Mouse (Mus musculus): ENCODE results near the gene Pear1. TPM values are rescaled to one million over a fixed set of nuclear protein-coding genes. Genes with fewer than 3 reads are reported as not detected.

Gene Pear1
- polyA plus RNA-seq, 2 experiments from 2014 or later: 57.3 to 93.7 TPM

GRCm38 (mm10) chr3:87765091-87765490, 59.0 kb downstream of the Pear1 start:
- peak; percentile 88 for ATAC-seq

GRCm38 (mm10) chr3:87764506-87764905, 59.6 kb downstream of the Pear1 start:
- ATAC-seq: no peak

GRCm38 (mm10) chr3:87763683-87764289, 60.3 kb downstream of the Pear1 start:
- no peak for ATAC-seq

GRCm38 (mm10) chr3:87763202-87763601, 60.9 kb downstream of the Pear1 start:
- ATAC-seq: no peak

GRCm38 (mm10) chr3:87761408-87762375, 62.4 kb downstream of the Pear1 start:
- ATAC-seq: no peak

- no peak for ATAC-seq
These were observed 65.5 kb downstream of the Pear1 start for GRCm38 (mm10) chr3:87758641-87759040.

- no peak for ATAC-seq
These were observed 67.6 kb downstream of the Pear1 start for GRCm38 (mm10) chr3:87756488-87756887.

GRCm38 (mm10) chr3:87755964-87756363, 68.1 kb downstream of the Pear1 start:
- ATAC-seq: peak; percentile 77

GRCm38 (mm10) chr3:87753829-87754228, 70.3 kb downstream of the Pear1 start:
- ATAC-seq: no peak

- no peak for ATAC-seq
These were observed 71.5 kb downstream of the Pear1 start for GRCm38 (mm10) chr3:87752567-87752966.

GRCm38 (mm10) chr3:87749977-87750376, 74.1 kb downstream of the Pear1 start:
- no peak for ATAC-seq

- peak; percentile 83 for ATAC-seq
These were observed 75.1 kb downstream of the Pear1 start for GRCm38 (mm10) chr3:87749036-87749435.

- ATAC-seq: no peak
These were observed 75.7 kb downstream of the Pear1 start, which contains the start of gene Lrrc71 for GRCm38 (mm10) chr3:87748431-87748830. Gene Lrrc71, minus strand, starts transcription at chr3:87748625.

- no peak for ATAC-seq
These were observed 79.0 kb downstream of the Pear1 start for GRCm38 (mm10) chr3:87745036-87745659.

- peak; percentile 56 for ATAC-seq
These were observed 80.2 kb downstream of the Pear1 start for GRCm38 (mm10) chr3:87743927-87744326.

- peak; percentile 65 for ATAC-seq
These were observed 81.4 kb downstream of the Pear1 start for GRCm38 (mm10) chr3:87742735-87743134.

- no peak for ATAC-seq
These were observed 82.1 kb downstream of the Pear1 start for GRCm38 (mm10) chr3:87742013-87742412.

GRCm38 (mm10) chr3:87738906-87739305, 85.2 kb downstream of the Pear1 start:
- ATAC-seq: no peak

GRCm38 (mm10) chr3:87735335-87735734, 88.8 kb downstream of the Pear1 start:
- no peak for ATAC-seq

GRCm38 (mm10) chr3:87733984-87734761, 89.9 kb downstream of the Pear1 start:
- ATAC-seq: no peak

GRCm38 (mm10) chr3:87733098-87733497, 91.0 kb downstream of the Pear1 start:
- no peak for ATAC-seq

GRCm38 (mm10) chr3:87728696-87729095, 95.4 kb downstream of the Pear1 start:
- no peak for ATAC-seq

Data from CD4-positive, CD25-positive, alpha-beta regulatory T cell, adult 4 months (primary cell).